Mouse (Mus musculus) thymus, adult 2 months (tissue): ENCODE results near the gene Grin2c. TPM values are rescaled to one million over a fixed set of nuclear protein-coding genes. Genes with fewer than 3 reads are reported as not detected.

Source experiments
- DNase-seq: peaks from one replicate; pipeline ENCODE4 v3.0.0; 2021
- H3K27ac ChIP-seq: fragments of 200-500 bp; 2 replicates; pipeline ENCODE4 v1.5.1; 2012; ENCODE audit warnings: low read length, control low read depth; ENCODE audit not compliant: control insufficient read depth, insufficient read depth
- H3K27me3 ChIP-seq: fragments of 200-500 bp; 2 replicates; pipeline ENCODE4 v1.6.1; 2012; ENCODE audit warnings: mild to moderate bottlenecking, low read length, moderate library complexity, mixed read lengths; ENCODE audit not compliant: control insufficient read depth, insufficient read depth
- H3K36me3 ChIP-seq: fragments of 200-500 bp; 2 replicates; pipeline ENCODE4 v1.6.1; 2012; ENCODE audit warnings: mild to moderate bottlenecking, low read length, moderate library complexity; ENCODE audit not compliant: control insufficient read depth, insufficient read depth
- H3K4me1 ChIP-seq: fragments of 200-500 bp; replicated peaks from 2 replicates; pipeline ENCODE4 v1.6.1; 2012; ENCODE audit warnings: low read length; ENCODE audit not compliant: control insufficient read depth, insufficient read depth
- H3K4me3 ChIP-seq: fragments of 200-500 bp; 2 replicates; pipeline ENCODE4 v1.5.1; 2012; ENCODE audit warnings: mild to moderate bottlenecking, low read length, control low read depth, moderate library complexity; ENCODE audit not compliant: control insufficient read depth, insufficient read depth
- CTCF ChIP-seq: fragments of 200-500 bp; IDR thresholded peaks from 2 replicates; pipeline ENCODE4 v1.5.1; 2012; ENCODE audit warnings: mild to moderate bottlenecking, control low read depth, low read length, moderate library complexity, borderline replicate concordance; ENCODE audit not compliant: control insufficient read depth, poor library complexity, insufficient read depth; ENCODE audit errors: extremely low read depth
- POLR2A ChIP-seq: fragments of 200-500 bp; IDR thresholded peaks from 2 replicates; pipeline ENCODE4 v1.6.1; 2012; ENCODE audit warnings: mild to moderate bottlenecking, low read length, control low read depth, moderate library complexity; ENCODE audit not compliant: control insufficient read depth, poor library complexity, insufficient read depth; ENCODE audit errors: extremely low read depth
- WGBS: fragments of 180-500 bp; shearing (Covaris S2); methylation state at CpG from one replicate; pipeline ENCODE4 v1.1.7; 2018; 5-methylcytosine and 5-hydroxymethylcytosine counted together
- polyA plus RNA-seq: library from polyadenylated mRNA; depleted of rRNA; stranded (reverse); fragments of >200 nt; gene quantifications from 2 replicates; pipeline ENCODE4 v1.2.3, GENCODE M21; 2012

The Grin2c gene
- polyA plus RNA-seq, 1 experiment = 7.1 TPM

DNA sequence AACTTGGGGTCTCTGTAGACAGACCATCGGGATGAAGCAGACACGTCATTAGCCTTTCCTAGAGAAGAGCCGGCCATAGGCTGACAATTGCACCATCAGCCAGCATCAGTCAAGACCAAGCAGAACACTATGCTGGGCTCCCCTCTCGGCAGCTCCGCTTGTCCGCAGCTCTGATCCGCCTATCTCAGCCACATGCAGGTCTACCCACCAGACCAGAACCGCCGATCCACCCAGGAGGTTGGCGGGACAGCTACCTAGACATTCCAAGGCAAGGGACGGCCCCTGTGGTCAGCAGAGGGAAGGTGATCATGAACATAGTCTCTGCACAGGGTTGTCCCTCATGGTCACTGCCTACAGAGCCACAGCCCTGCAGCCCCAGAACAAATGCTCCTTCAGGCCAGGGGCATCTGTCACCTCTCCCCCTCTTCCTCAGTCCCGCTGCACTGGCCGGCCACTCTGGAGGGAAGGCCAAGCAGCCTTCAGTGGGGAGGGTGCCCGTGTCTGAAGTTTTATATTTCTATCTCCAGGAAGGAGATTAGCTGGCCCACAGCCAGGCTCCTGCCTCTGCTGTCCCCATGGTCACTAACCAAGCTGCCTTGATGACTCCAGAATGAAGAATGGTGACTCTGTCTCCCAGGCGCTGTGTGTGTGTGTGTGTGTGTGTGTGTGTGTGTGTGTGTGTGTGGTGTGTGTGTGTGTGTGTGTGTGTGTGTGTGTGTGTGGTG is 32.6 kb downstream of the Grin2c start:
- TF ChIP-seq POLR2A = no peak
- TF ChIP-seq CTCF = no peak
- DNase-seq = no peak
- 94% methylated on average over 15 of the region's 15 CpGs for WGBS
- Histone ChIP-seq H3K27ac (no peak overlapping the region), H3K4me3 (no peak overlapping the region), H3K27me3 (no peaks in the 10 kb centered on the region), H3K4me1 (peaks cover 71% of the 10 kb centered on the region), H3K36me3 (no peaks in the 10 kb centered on the region)

DNA sequence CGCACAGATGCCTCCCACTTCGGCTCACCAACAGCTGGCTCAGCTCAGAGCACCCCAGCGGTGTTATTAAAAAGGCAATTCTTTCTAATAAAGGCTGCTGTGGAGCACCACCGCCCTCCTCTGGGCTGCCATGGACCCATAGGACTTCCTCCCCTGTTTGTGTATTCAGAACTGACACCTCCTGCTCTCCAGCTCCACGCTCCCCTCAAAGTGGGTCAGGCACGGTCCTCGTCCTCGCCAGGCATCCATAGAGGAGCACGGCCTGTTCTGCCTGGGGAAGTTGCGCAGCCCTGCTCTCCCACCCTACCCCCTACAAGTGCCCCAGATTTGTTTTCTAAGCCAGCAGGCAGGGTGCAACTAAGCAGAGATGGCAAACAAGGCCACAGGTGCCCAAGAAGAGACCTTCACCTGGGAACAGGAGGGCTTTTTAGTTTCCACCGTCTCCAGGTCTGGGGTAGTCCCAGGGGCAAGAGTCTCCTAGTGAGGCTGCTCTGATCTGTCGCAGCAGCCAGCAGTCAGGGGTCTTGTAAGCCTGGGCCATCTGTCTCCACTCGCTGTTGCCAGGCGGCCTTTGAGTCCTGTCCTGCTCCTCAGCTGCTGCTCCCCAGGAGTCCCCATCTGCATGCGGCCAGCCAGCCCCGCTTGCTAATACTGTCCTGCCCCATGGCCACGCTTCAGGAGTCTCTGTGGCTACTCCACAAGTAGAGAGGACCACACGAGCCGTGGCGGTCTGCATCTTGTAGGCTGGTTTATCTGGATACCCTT is 33.3 kb downstream of the Grin2c start:
- no peak for DNase-seq
- TF ChIP-seq CTCF = no peak
- no peak for TF ChIP-seq POLR2A
- no peak overlapping the region for H3K4me3 ChIP-seq
- no peaks in the 10 kb centered on the region for H3K27me3 ChIP-seq
- WGBS = 94% methylated on average over 20 of the region's 20 CpGs
- H3K27ac ChIP-seq = peak overlapping the region; percentile 99; the same call in 1 of the 2 replicates
- peaks cover 79% of the 10 kb centered on the region for H3K4me1 ChIP-seq
- no peaks in the 10 kb centered on the region for H3K36me3 ChIP-seq

DNA sequence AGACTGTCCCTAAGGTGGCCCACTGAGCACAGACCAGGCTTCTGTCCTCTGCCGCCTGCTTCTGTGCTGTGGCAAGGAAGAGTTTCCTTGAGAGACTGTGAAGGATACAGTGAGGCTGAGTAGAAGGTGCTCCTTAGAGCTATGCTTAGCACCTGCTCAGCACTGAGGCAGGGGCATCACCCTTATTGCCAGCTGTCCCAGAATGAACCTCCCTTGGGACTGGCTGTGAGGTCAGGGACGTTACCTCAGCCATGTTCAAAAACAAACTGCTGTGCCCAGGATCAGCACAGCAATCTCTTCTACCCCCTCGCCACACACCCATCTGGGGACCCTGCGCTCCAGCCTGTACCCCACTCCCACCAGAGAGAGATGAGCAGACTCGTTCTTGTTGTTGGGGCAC is 34.2 kb downstream of the Grin2c start:
- Histone ChIP-seq H3K27ac (peak overlapping the region; percentile 99), H3K36me3 (no peaks in the 10 kb centered on the region), H3K4me1 (peaks cover 87% of the 10 kb centered on the region), H3K27me3 (no peaks in the 10 kb centered on the region), H3K4me3 (no peak overlapping the region)
- no peak for DNase-seq
- 90% methylated on average over 5 of the region's 5 CpGs for WGBS
- TF ChIP-seq POLR2A (no peak), CTCF (no peak)

GRCm38 (mm10) chr11:115231924-115232323 is 35.1 kb downstream of the Grin2c start:
- Histone ChIP-seq H3K4me3 (no peak overlapping the region), H3K27ac (peak overlapping the region; percentile 99), H3K27me3 (no peaks in the 10 kb centered on the region), H3K36me3 (no peaks in the 10 kb centered on the region), H3K4me1 (peaks cover 92% of the 10 kb centered on the region)
- no peak for DNase-seq
- TF ChIP-seq CTCF (no peak), POLR2A (no peak)
- 46% methylated on average over 9 of the region's 9 CpGs for WGBS

GRCm38 (mm10) chr11:115231168-115231915 is 35.7 kb downstream of the Grin2c start:
- 14% methylated on average over 14 of the region's 14 CpGs for WGBS
- Histone ChIP-seq H3K36me3 (no peaks in the 10 kb centered on the region), H3K4me1 (peaks cover 92% of the 10 kb centered on the region), H3K4me3 (peak overlapping the region; percentile 20), H3K27me3 (no peaks in the 10 kb centered on the region), H3K27ac (peak overlapping the region; percentile 99)
- peak; percentile 79 for DNase-seq
- TF ChIP-seq POLR2A (0 out of 2 replicates have a peak, but pooled peaks have one; percentile 30), CTCF (no peak)
